Mouse (Mus musculus): ENCODE data around the gene Ufsp1. TPM values are rescaled to one million over a fixed set of nuclear protein-coding genes. Genes with fewer than 3 reads are reported as not detected.
"Not testable (repeated sequence)": the region's sequence is repeated elsewhere in the genome, so short reads cannot be mapped to it uniquely, and the experiment has no call there.

Ufsp1 gene
- polyA plus RNA-seq (2014; fragmentation: Nextera tagmentation; extraction: Ambion mirVana), result 6.2 and 6.4 TPM in 2 replicates

GRCm38 (mm10) chr5:137293839-137294743 is at the start of gene Ufsp1:
Gene Ufsp1, plus strand, starts transcription at chr5:137294629.
- Histone ChIP-seq H3K4me2 (replicated peaks; ENCODE audit: low read depth, low read length) (peak within 1 kb of the TSS; percentile 99), H3K9ac (ENCODE audit: low read depth, low read length) (peak within 1 kb of the TSS; percentile 78), H3K27ac (ENCODE audit: low read depth, low read length) (peak within 1 kb of the TSS; percentile 96), H3K27me3 (ENCODE audit: control insufficient read depth, insufficient read depth, low read length) (peaks cover 28% of the 10 kb centered on the region), H3K4me3 (ENCODE audit: low read length) (peak within 1 kb of the TSS; percentile 62), H3K9me3 (ENCODE audit: control insufficient read depth, low read length) (no peaks in the 10 kb centered on the region), H3K4me1 (ENCODE audit: control insufficient read depth, insufficient read depth, low read length) (peaks cover 11% of the 10 kb centered on the region; the same call in 1 of the 2 replicates), H3K36me3 (ENCODE audit: control insufficient read depth, insufficient read depth, low read length) (peaks cover 43% of the 10 kb centered on the region)
- ATAC-seq (ENCODE audit: low FRiP score, low TSS enrichment), result peak; percentile 94
- WGBS, result under 1% methylated on average over 52 of the region's 52 CpGs

- 0 out of 2 replicates have a peak, but pooled peaks cover 4% of the 10 kb centered on the region for H3K4me1 ChIP-seq (ENCODE audit: control insufficient read depth, insufficient read depth, low read length)
- no peak for ATAC-seq (ENCODE audit: low FRiP score, low TSS enrichment)
- 68% methylated on average over 14 of the region's 14 CpGs for WGBS
Observed at GRCm38 (mm10) chr5:137263897-137264720, 30.3 kb upstream of the Ufsp1 start.

GRCm38 (mm10) chr5:137264787-137265186 is 29.6 kb upstream of the Ufsp1 start:
- H3K4me3 ChIP-seq (ENCODE audit: low read length), result no peak overlapping the region
- H3K36me3 ChIP-seq (ENCODE audit: control insufficient read depth, insufficient read depth, low read length), result no peaks in the 10 kb centered on the region
- no peak overlapping the region for H3K4me2 ChIP-seq (replicated peaks; ENCODE audit: low read depth, low read length)
- H3K9me3 ChIP-seq (ENCODE audit: control insufficient read depth, low read length), result no peaks in the 10 kb centered on the region
- no peaks in the 10 kb centered on the region for H3K27me3 ChIP-seq (ENCODE audit: control insufficient read depth, insufficient read depth, low read length)
- 0 out of 2 replicates have a peak, but pooled peaks cover 4% of the 10 kb centered on the region for H3K4me1 ChIP-seq (ENCODE audit: control insufficient read depth, insufficient read depth, low read length)
- ATAC-seq (ENCODE audit: low FRiP score, low TSS enrichment), result no peak
- 92% methylated on average over 11 of the region's 11 CpGs for WGBS
- H3K27ac ChIP-seq (ENCODE audit: low read depth, low read length), result no peak overlapping the region
- no peak overlapping the region for H3K9ac ChIP-seq (ENCODE audit: low read depth, low read length)

More at GRCm38 (mm10) chr5:137263897-137264720, 30.3 kb upstream of the Ufsp1 start:
- H3K4me2 ChIP-seq (replicated peaks; ENCODE audit: low read depth, low read length), result no peak overlapping the region
- no peak overlapping the region for H3K27ac ChIP-seq (ENCODE audit: low read depth, low read length)
- H3K4me3 ChIP-seq (ENCODE audit: low read length), result no peak overlapping the region
- H3K9me3 ChIP-seq (ENCODE audit: control insufficient read depth, low read length), result no peaks in the 10 kb centered on the region
- H3K36me3 ChIP-seq (ENCODE audit: control insufficient read depth, insufficient read depth, low read length), result no peaks in the 10 kb centered on the region
- no peaks in the 10 kb centered on the region for H3K27me3 ChIP-seq (ENCODE audit: control insufficient read depth, insufficient read depth, low read length)
- H3K9ac ChIP-seq (ENCODE audit: low read depth, low read length), result no peak overlapping the region

- ATAC-seq (ENCODE audit: low FRiP score, low TSS enrichment), result peak; percentile 62
- Histone ChIP-seq H3K4me2 (replicated peaks; ENCODE audit: low read depth, low read length) (peak overlapping the region; percentile 30), H3K27me3 (ENCODE audit: control insufficient read depth, insufficient read depth, low read length) (no peaks in the 10 kb centered on the region), H3K9me3 (ENCODE audit: control insufficient read depth, low read length) (peaks cover 5% of the 10 kb centered on the region; the same call in 1 of the 2 replicates), H3K4me3 (ENCODE audit: low read length) (peak overlapping the region; percentile 1; the same call in 1 of the 2 replicates), H3K27ac (ENCODE audit: low read depth, low read length) (no peak overlapping the region), H3K9ac (ENCODE audit: low read depth, low read length) (no peak overlapping the region), H3K4me1 (ENCODE audit: control insufficient read depth, insufficient read depth, low read length) (0 out of 2 replicates have a peak, but pooled peaks cover 4% of the 10 kb centered on the region), H3K36me3 (ENCODE audit: control insufficient read depth, insufficient read depth, low read length) (no peaks in the 10 kb centered on the region)
- WGBS, result 20% methylated on average over 17 of the region's 18 CpGs
Observed at GRCm38 (mm10) chr5:137268131-137268910, 26.1 kb upstream of the Ufsp1 start.

GRCm38 (mm10) chr5:137277360-137278342 is 16.8 kb upstream of the Ufsp1 start:
- Histone ChIP-seq H3K4me3 (ENCODE audit: low read length) (no peak overlapping the region), H3K36me3 (ENCODE audit: control insufficient read depth, insufficient read depth, low read length) (no peaks in the 10 kb centered on the region), H3K9ac (ENCODE audit: low read depth, low read length) (no peak overlapping the region), H3K4me1 (ENCODE audit: control insufficient read depth, insufficient read depth, low read length) (no peaks in the 10 kb centered on the region), H3K27ac (ENCODE audit: low read depth, low read length) (no peak overlapping the region), H3K9me3 (ENCODE audit: control insufficient read depth, low read length) (peaks cover 5% of the 10 kb centered on the region; the same call in 1 of the 2 replicates), H3K4me2 (replicated peaks; ENCODE audit: low read depth, low read length) (no peak overlapping the region), H3K27me3 (ENCODE audit: control insufficient read depth, insufficient read depth, low read length) (no peaks in the 10 kb centered on the region)
- ATAC-seq (ENCODE audit: low FRiP score, low TSS enrichment), result 0 out of 2 replicates have a peak, but pooled peaks have one; percentile 60
- WGBS, result 33% methylated on average over 18 of the region's 18 CpGs

GRCm38 (mm10) chr5:137284411-137284810 is 10.0 kb upstream of the Ufsp1 start:
- H3K9ac ChIP-seq (ENCODE audit: low read depth, low read length); H3K36me3 ChIP-seq (ENCODE audit: control insufficient read depth, insufficient read depth, low read length); H3K4me3 ChIP-seq (ENCODE audit: low read length); ATAC-seq (ENCODE audit: low FRiP score, low TSS enrichment); H3K27ac ChIP-seq (ENCODE audit: low read depth, low read length); H3K9me3 ChIP-seq (ENCODE audit: control insufficient read depth, low read length); H3K4me2 ChIP-seq (replicated peaks; ENCODE audit: low read depth, low read length): not testable (repeated sequence)
- WGBS, result 87% methylated on average over 6 of the region's 6 CpGs
- peaks cover 18% of the 10 kb centered on the region for H3K4me1 ChIP-seq (ENCODE audit: control insufficient read depth, insufficient read depth, low read length)
- peaks cover 23% of the 10 kb centered on the region for H3K27me3 ChIP-seq (ENCODE audit: control insufficient read depth, insufficient read depth, low read length)

GRCm38 (mm10) chr5:137285045-137285444 is 9.4 kb upstream of the Ufsp1 start:
- Histone ChIP-seq H3K4me2 (replicated peaks; ENCODE audit: low read depth, low read length) (no peak overlapping the region), H3K4me3 (ENCODE audit: low read length) (no peak overlapping the region), H3K4me1 (ENCODE audit: control insufficient read depth, insufficient read depth, low read length) (peaks cover 18% of the 10 kb centered on the region), H3K27me3 (ENCODE audit: control insufficient read depth, insufficient read depth, low read length) (peaks cover 29% of the 10 kb centered on the region), H3K9ac (ENCODE audit: low read depth, low read length) (no peak overlapping the region), H3K36me3 (ENCODE audit: control insufficient read depth, insufficient read depth, low read length) (no peaks in the 10 kb centered on the region), H3K27ac (ENCODE audit: low read depth, low read length) (no peak overlapping the region), H3K9me3 (ENCODE audit: control insufficient read depth, low read length) (peaks cover 4% of the 10 kb centered on the region; the same call in 1 of the 2 replicates)
- no peak for ATAC-seq (ENCODE audit: low FRiP score, low TSS enrichment)
- 62% methylated on average over 5 of the region's 5 CpGs for WGBS

Measured in kidney, embryonic 14.5 days (tissue).